15 mouse cellular contexts compared by ENCODE assay signal in genomic region chr11:96305505-96306182, GRCm38 (mm10). TPM values are rescaled to one million over a fixed set of nuclear protein-coding genes. Genes with fewer than 3 reads are reported as not detected.
DNase-seq lines count a peak whose midpoint lies in the region; ATAC-seq lines count a peak whose summit lies in the region.
"Had no signal": no experiment of that assay in that cellular context is flagged by ENCODE, and none has a peak within 500 bp of the region (broad histone marks: within the 10 kb centered on the region; RNA-seq: fewer than 3 reads in every experiment).

No protein-coding gene starts in this region.

- 57% methylated on average over 6 of the region's 6 CpGs for WGBS in heart, embryonic 13.5 days
- WGBS in heart, embryonic 10.5 days, result 43% methylated on average over 6 of the region's 6 CpGs
- WGBS in midbrain, embryonic 11.5 days, result 11% methylated on average over 6 of the region's 6 CpGs
- 17% methylated on average over 6 of the region's 6 CpGs for WGBS in midbrain, embryonic 15.5 days
- WGBS in neural tube, embryonic 11.5 days, result 17% methylated on average over 6 of the region's 6 CpGs
- WGBS in embryonic facial prominence, embryonic 10.5 days, result 11% methylated on average over 6 of the region's 6 CpGs
- 17% methylated on average over 6 of the region's 6 CpGs for WGBS in forebrain, embryonic 15.5 days

- no peak for DNase-seq in heart, embryonic 10.5 days (ENCODE audit: low spot score)
- peak; percentile 92 for DNase-seq in midbrain, embryonic 11.5 days (ENCODE audit: low spot score, missing footprints)
- no peak for DNase-seq in neural tube, embryonic 11.5 days (ENCODE audit: low spot score)
- no peak for DNase-seq in liver
- no peak for DNase-seq in embryonic facial prominence, embryonic 10.5 days (ENCODE audit: low spot score)
- DNase-seq: cerebellum, adult 8-10 months; embryo, embryonic 11 days; gastrocnemius, postnatal 25 days; liver, embryonic 13.5 days; thymus, postnatal 4 days had no signal

- H3K4me3 ChIP-seq in heart, embryonic 13.5 days, result peak overlapping the region; percentile 43
- no peak overlapping the region for H3K4me3 ChIP-seq in heart, embryonic 10.5 days
- H3K4me3 ChIP-seq in midbrain, embryonic 11.5 days (ENCODE audit: low read depth, low read length), result no peak overlapping the region
- H3K4me3 ChIP-seq in midbrain, embryonic 15.5 days, result no peak overlapping the region
- peak overlapping the region; percentile 96 for H3K4me3 ChIP-seq in neural tube, embryonic 11.5 days (ENCODE audit: low read depth, low read length)
- no peak overlapping the region for H3K4me3 ChIP-seq in embryonic facial prominence, embryonic 10.5 days
- no peak overlapping the region for H3K4me3 ChIP-seq in forebrain, embryonic 15.5 days
- H3K4me3 ChIP-seq: heart, embryonic 12.5 days; liver, embryonic 13.5 days had no signal

- peak overlapping the region; percentile 20; the same call in 1 of the 2 replicates for H3K9ac ChIP-seq in heart, embryonic 13.5 days
- H3K9ac ChIP-seq in midbrain, embryonic 11.5 days (ENCODE audit: low read length), result no peak overlapping the region
- no peak overlapping the region for H3K9ac ChIP-seq in midbrain, embryonic 15.5 days
- peak overlapping the region; percentile 100 for H3K9ac ChIP-seq in neural tube, embryonic 11.5 days (ENCODE audit: low read length)
- no peak overlapping the region for H3K9ac ChIP-seq in forebrain, embryonic 15.5 days (replicated peaks)
- H3K9ac ChIP-seq: heart, embryonic 12.5 days; liver, embryonic 13.5 days had no signal

- peaks cover 100% of the 10 kb centered on the region for H3K27me3 ChIP-seq in heart, embryonic 13.5 days (replicated peaks)
- H3K27me3 ChIP-seq in heart, embryonic 10.5 days (ENCODE audit: insufficient read depth, poor library complexity, severe bottlenecking), result peaks cover 100% of the 10 kb centered on the region
- peaks cover 100% of the 10 kb centered on the region for H3K27me3 ChIP-seq in midbrain, embryonic 11.5 days (ENCODE audit: control insufficient read depth, insufficient read depth, low read length)
- peaks cover 98% of the 10 kb centered on the region for H3K27me3 ChIP-seq in midbrain, embryonic 15.5 days (replicated peaks)
- no peaks in the 10 kb centered on the region for H3K27me3 ChIP-seq in neural tube, embryonic 11.5 days (ENCODE audit: control insufficient read depth, insufficient read depth, low read length)
- H3K27me3 ChIP-seq in embryonic facial prominence, embryonic 10.5 days (replicated peaks; ENCODE audit: low read depth, poor library complexity, severe bottlenecking), result peaks cover 100% of the 10 kb centered on the region
- peaks cover 99% of the 10 kb centered on the region for H3K27me3 ChIP-seq in forebrain, embryonic 15.5 days
- H3K27me3 ChIP-seq: Patski had no signal

- ATAC-seq in heart, embryonic 13.5 days (ENCODE audit: extremely low read depth, insufficient number of reproducible peaks, low FRiP score, low TSS enrichment), result no peak
- ATAC-seq in midbrain, embryonic 11.5 days (ENCODE audit: low FRiP score), result no peak
- ATAC-seq in midbrain, embryonic 15.5 days (replicated peaks), result no peak
- no peak for ATAC-seq in neural tube, embryonic 11.5 days (ENCODE audit: insufficient read depth, low FRiP score, low TSS enrichment)
- no peak for ATAC-seq in forebrain, embryonic 15.5 days (replicated peaks)
- ATAC-seq: Patski had no signal

- no peaks in the 10 kb centered on the region; the same call in 1 of the 2 replicates for H3K4me1 ChIP-seq in heart, embryonic 13.5 days
- H3K4me1 ChIP-seq in heart, embryonic 10.5 days, result peaks cover 18% of the 10 kb centered on the region
- H3K4me1 ChIP-seq in midbrain, embryonic 11.5 days (ENCODE audit: control insufficient read depth, insufficient read depth, low read length), result no peaks in the 10 kb centered on the region
- H3K4me1 ChIP-seq in midbrain, embryonic 15.5 days, result peaks cover 3% of the 10 kb centered on the region
- H3K4me1 ChIP-seq in neural tube, embryonic 11.5 days (ENCODE audit: control insufficient read depth, insufficient read depth, low read length), result peaks cover 21% of the 10 kb centered on the region
- H3K4me1 ChIP-seq in embryonic facial prominence, embryonic 10.5 days, result peaks cover 11% of the 10 kb centered on the region
- 0 out of 2 replicates have a peak, but pooled peaks cover 6% of the 10 kb centered on the region for H3K4me1 ChIP-seq in forebrain, embryonic 15.5 days

- H3K9me3 ChIP-seq in heart, embryonic 13.5 days, result no peaks in the 10 kb centered on the region
- no peaks in the 10 kb centered on the region for H3K9me3 ChIP-seq in heart, embryonic 10.5 days
- no peaks in the 10 kb centered on the region for H3K9me3 ChIP-seq in midbrain, embryonic 11.5 days (ENCODE audit: control insufficient read depth, low read length)
- no peaks in the 10 kb centered on the region for H3K9me3 ChIP-seq in midbrain, embryonic 15.5 days
- H3K9me3 ChIP-seq in neural tube, embryonic 11.5 days (ENCODE audit: control insufficient read depth, low read length), result no peaks in the 10 kb centered on the region
- no peaks in the 10 kb centered on the region for H3K9me3 ChIP-seq in embryonic facial prominence, embryonic 10.5 days
- H3K9me3 ChIP-seq in forebrain, embryonic 15.5 days, result no peaks in the 10 kb centered on the region
- H3K9me3 ChIP-seq: heart, embryonic 12.5 days; liver, embryonic 13.5 days had no signal

- peak overlapping the region; percentile 15 for H3K4me2 ChIP-seq in heart, embryonic 13.5 days
- H3K4me2 ChIP-seq in midbrain, embryonic 11.5 days, result no peak overlapping the region
- H3K4me2 ChIP-seq in midbrain, embryonic 15.5 days, result no peak overlapping the region
- peak overlapping the region; percentile 100 for H3K4me2 ChIP-seq in neural tube, embryonic 11.5 days (ENCODE audit: low read depth)
- H3K4me2 ChIP-seq in forebrain, embryonic 15.5 days (replicated peaks), result no peak overlapping the region

- no peaks in the 10 kb centered on the region for H3K36me3 ChIP-seq in heart, embryonic 13.5 days
- no peaks in the 10 kb centered on the region for H3K36me3 ChIP-seq in heart, embryonic 10.5 days
- H3K36me3 ChIP-seq in midbrain, embryonic 11.5 days (ENCODE audit: control insufficient read depth, insufficient read depth, low read length), result no peaks in the 10 kb centered on the region
- no peaks in the 10 kb centered on the region for H3K36me3 ChIP-seq in midbrain, embryonic 15.5 days (replicated peaks)
- no peaks in the 10 kb centered on the region; the same call in 1 of the 2 replicates for H3K36me3 ChIP-seq in neural tube, embryonic 11.5 days (ENCODE audit: control insufficient read depth, insufficient read depth, low read length)
- H3K36me3 ChIP-seq in embryonic facial prominence, embryonic 10.5 days (replicated peaks), result no peaks in the 10 kb centered on the region
- H3K36me3 ChIP-seq in forebrain, embryonic 15.5 days, result no peaks in the 10 kb centered on the region
- H3K36me3 ChIP-seq: heart, embryonic 12.5 days; liver, embryonic 13.5 days had no signal

- H3K27ac ChIP-seq in heart, embryonic 13.5 days (replicated peaks), result no peak overlapping the region
- H3K27ac ChIP-seq in heart, embryonic 10.5 days, result no peak overlapping the region
- no peak overlapping the region for H3K27ac ChIP-seq in midbrain, embryonic 11.5 days (ENCODE audit: low read depth, low read length)
- H3K27ac ChIP-seq in midbrain, embryonic 15.5 days, result no peak overlapping the region
- H3K27ac ChIP-seq in neural tube, embryonic 11.5 days (ENCODE audit: low read depth, low read length), result peak overlapping the region; percentile 100
- H3K27ac ChIP-seq in embryonic facial prominence, embryonic 10.5 days (replicated peaks), result no peak overlapping the region
- H3K27ac ChIP-seq in forebrain, embryonic 15.5 days (replicated peaks), result no peak overlapping the region
- H3K27ac ChIP-seq: liver, embryonic 13.5 days had no signal

RNA-seq across cellular contexts. Expression of gene Hoxb5, which starts 2.5 kb away (rescaled TPM):
- 3.8 and 5.5 TPM in 2 replicates for polyA plus RNA-seq in heart, embryonic 13.5 days (2015; fragmentation: Nextera tagmentation; extraction: Ambion mirVana)
- polyA plus RNA-seq in heart, embryonic 10.5 days (2016; fragmentation: Nextera tagmentation; extraction: Ambion mirVana), result 1.0 and 5.2 TPM in 2 replicates
- not detected in 2 replicates for polyA plus RNA-seq in midbrain, embryonic 11.5 days (2014; fragmentation: Nextera tagmentation; extraction: Ambion mirVana)
- 0.09 and 0.70 TPM in 2 replicates for polyA plus RNA-seq in midbrain, embryonic 15.5 days (2015; fragmentation: Nextera tagmentation; extraction: Ambion mirVana)
- 49.0 and 49.1 TPM in 2 replicates for polyA plus RNA-seq in neural tube, embryonic 11.5 days (2014; fragmentation: Nextera tagmentation; extraction: Ambion mirVana)
- polyA plus RNA-seq in embryonic facial prominence, embryonic 10.5 days (2016; fragmentation: Nextera tagmentation; extraction: Ambion mirVana), result 0.07 and 0.28 TPM in 2 replicates
- not detected in 2 replicates for polyA plus RNA-seq in forebrain, embryonic 15.5 days (2015; fragmentation: Nextera tagmentation; extraction: Ambion mirVana)

RNA-seq across cellular contexts. Expression of gene Hoxb4, which starts 12.4 kb away (rescaled TPM):
- 0.43 and 0.59 TPM in 2 replicates for polyA plus RNA-seq in heart, embryonic 13.5 days (2015; fragmentation: Nextera tagmentation; extraction: Ambion mirVana)
- polyA plus RNA-seq in heart, embryonic 10.5 days (2016; fragmentation: Nextera tagmentation; extraction: Ambion mirVana), result 0.31 and 2.0 TPM in 2 replicates
- polyA plus RNA-seq in midbrain, embryonic 11.5 days (2014; fragmentation: Nextera tagmentation; extraction: Ambion mirVana), result not detected in 2 replicates
- not detected in 2 replicates for polyA plus RNA-seq in midbrain, embryonic 15.5 days (2015; fragmentation: Nextera tagmentation; extraction: Ambion mirVana)
- polyA plus RNA-seq in neural tube, embryonic 11.5 days (2014; fragmentation: Nextera tagmentation; extraction: Ambion mirVana), result 3.1 and 3.8 TPM in 2 replicates
- 0.09 and 0.23 TPM in 2 replicates for polyA plus RNA-seq in embryonic facial prominence, embryonic 10.5 days (2016; fragmentation: Nextera tagmentation; extraction: Ambion mirVana)
- polyA plus RNA-seq in forebrain, embryonic 15.5 days (2015; fragmentation: Nextera tagmentation; extraction: Ambion mirVana), result not detected in 2 replicates

RNA-seq across cellular contexts. Expression of gene Hoxb6, which starts 13.4 kb away (rescaled TPM):
- polyA plus RNA-seq in heart, embryonic 13.5 days (2015; fragmentation: Nextera tagmentation; extraction: Ambion mirVana), result 1.4 and 2.0 TPM in 2 replicates
- 0.42 and 2.2 TPM in 2 replicates for polyA plus RNA-seq in heart, embryonic 10.5 days (2016; fragmentation: Nextera tagmentation; extraction: Ambion mirVana)
- not detected in 2 replicates for polyA plus RNA-seq in midbrain, embryonic 11.5 days (2014; fragmentation: Nextera tagmentation; extraction: Ambion mirVana)
- 0.13 and 0.34 TPM in 2 replicates for polyA plus RNA-seq in midbrain, embryonic 15.5 days (2015; fragmentation: Nextera tagmentation; extraction: Ambion mirVana)
- 81.4 and 87.2 TPM in 2 replicates for polyA plus RNA-seq in neural tube, embryonic 11.5 days (2014; fragmentation: Nextera tagmentation; extraction: Ambion mirVana)
- polyA plus RNA-seq in embryonic facial prominence, embryonic 10.5 days (2016; fragmentation: Nextera tagmentation; extraction: Ambion mirVana), result 0.15 TPM in 1 of 2 replicates, not detected in the other
- not detected in 2 replicates for polyA plus RNA-seq in forebrain, embryonic 15.5 days (2015; fragmentation: Nextera tagmentation; extraction: Ambion mirVana)
- polyA plus RNA-seq: heart, embryonic 12.5 days had no signal

RNA-seq across cellular contexts. Expression of gene Hoxb3, which starts 17.5 kb away (rescaled TPM):
- polyA plus RNA-seq in heart, embryonic 13.5 days (2015; fragmentation: Nextera tagmentation; extraction: Ambion mirVana), result 0.31 and 1.1 TPM in 2 replicates
- 0.42 and 1.8 TPM in 2 replicates for polyA plus RNA-seq in heart, embryonic 10.5 days (2016; fragmentation: Nextera tagmentation; extraction: Ambion mirVana)
- polyA plus RNA-seq in midbrain, embryonic 11.5 days (2014; fragmentation: Nextera tagmentation; extraction: Ambion mirVana), result not detected in 2 replicates
- 0.15 TPM in 1 of 2 replicates, not detected in the other for polyA plus RNA-seq in midbrain, embryonic 15.5 days (2015; fragmentation: Nextera tagmentation; extraction: Ambion mirVana)
- polyA plus RNA-seq in neural tube, embryonic 11.5 days (2014; fragmentation: Nextera tagmentation; extraction: Ambion mirVana), result 10.3 and 14.2 TPM in 2 replicates
- 0.69 and 3.4 TPM in 2 replicates for polyA plus RNA-seq in embryonic facial prominence, embryonic 10.5 days (2016; fragmentation: Nextera tagmentation; extraction: Ambion mirVana)
- not detected in 2 replicates for polyA plus RNA-seq in forebrain, embryonic 15.5 days (2015; fragmentation: Nextera tagmentation; extraction: Ambion mirVana)

RNA-seq across cellular contexts. Expression of gene Hoxb7, which starts 19.2 kb away (rescaled TPM):
- 0.11 and 0.25 TPM in 2 replicates for polyA plus RNA-seq in heart, embryonic 13.5 days (2015; fragmentation: Nextera tagmentation; extraction: Ambion mirVana)
- polyA plus RNA-seq in heart, embryonic 10.5 days (2016; fragmentation: Nextera tagmentation; extraction: Ambion mirVana), result 0.11 and 1.3 TPM in 2 replicates
- not detected in 2 replicates for polyA plus RNA-seq in midbrain, embryonic 11.5 days (2014; fragmentation: Nextera tagmentation; extraction: Ambion mirVana)
- polyA plus RNA-seq in midbrain, embryonic 15.5 days (2015; fragmentation: Nextera tagmentation; extraction: Ambion mirVana), result not detected in 2 replicates
- polyA plus RNA-seq in neural tube, embryonic 11.5 days (2014; fragmentation: Nextera tagmentation; extraction: Ambion mirVana), result 65.5 and 65.9 TPM in 2 replicates
- polyA plus RNA-seq in embryonic facial prominence, embryonic 10.5 days (2016; fragmentation: Nextera tagmentation; extraction: Ambion mirVana), result not detected in 2 replicates
- polyA plus RNA-seq in forebrain, embryonic 15.5 days (2015; fragmentation: Nextera tagmentation; extraction: Ambion mirVana), result not detected in 2 replicates

Comparison
In these comparisons a context has a peak if more than half of its experiments do, and no peak if none do; other contexts are left out.
1. H3K4me3 ChIP-seq: peak in heart, embryonic 13.5 days (single experiment) and neural tube, embryonic 11.5 days (single experiment); none in heart, embryonic 10.5 days (single experiment), midbrain, embryonic 11.5 days (single experiment), midbrain, embryonic 15.5 days (single experiment), embryonic facial prominence, embryonic 10.5 days (single experiment) and forebrain, embryonic 15.5 days (single experiment).
2. H3K4me2 ChIP-seq: peak in heart, embryonic 13.5 days (single experiment) and neural tube, embryonic 11.5 days (single experiment); none in midbrain, embryonic 11.5 days (single experiment), midbrain, embryonic 15.5 days (single experiment) and forebrain, embryonic 15.5 days (single experiment).
3. H3K9ac ChIP-seq: peak in heart, embryonic 13.5 days (single experiment) and neural tube, embryonic 11.5 days (single experiment); none in midbrain, embryonic 11.5 days (single experiment), midbrain, embryonic 15.5 days (single experiment) and forebrain, embryonic 15.5 days (single experiment).
4. RNA of gene Hoxb6, which starts 13.4 kb away (polyA plus RNA-seq): 81.4 to 87.2 TPM in neural tube, embryonic 11.5 days; 0.42 to 2.2 TPM in heart, embryonic 10.5 days, 1.4 to 2.0 TPM in heart, embryonic 13.5 days, 0.13 to 0.34 TPM in midbrain, embryonic 15.5 days, not detected in midbrain, embryonic 11.5 days, 0.15 TPM in embryonic facial prominence, embryonic 10.5 days and not detected in forebrain, embryonic 15.5 days; every median in the first group is over 10 times any median in the second.